Mouse (Mus musculus) bone marrow macrophage, adult 2 months (primary cell): Measurements from ENCODE around the gene Plbd2. TPM values are rescaled to one million over a fixed set of nuclear protein-coding genes. Genes with fewer than 3 reads are reported as not detected.

Source experiments
- H3K27ac ChIP-seq: 2 replicates; pipeline ENCODE4 v1.5.1; 2012; ENCODE audit warnings: low read depth, low read length; ENCODE audit not compliant: insufficient read depth
- H3K4me1 ChIP-seq: 2 replicates; pipeline ENCODE4 v1.6.1; 2012; ENCODE audit warnings: low read length; ENCODE audit not compliant: control insufficient read depth, insufficient read depth
- H3K4me3 ChIP-seq: 2 replicates; pipeline ENCODE4 v1.5.1; 2012; ENCODE audit warnings: mild to moderate bottlenecking, low read length, moderate library complexity; ENCODE audit not compliant: insufficient read depth
- CTCF ChIP-seq: IDR thresholded peaks from 2 replicates; pipeline ENCODE4 v1.5.1; 2012; ENCODE audit warnings: low read depth, mild to moderate bottlenecking, low read length, moderate library complexity
- POLR2A ChIP-seq: IDR thresholded peaks from 2 replicates; pipeline ENCODE4 v1.6.1; 2012; ENCODE audit warnings: mild to moderate bottlenecking, low read depth, low read length, borderline replicate concordance
- polyA plus RNA-seq: library from polyadenylated mRNA; stranded (reverse); fragments of >200 nt; gene quantifications from 2 replicates; pipeline ENCODE4 v1.2.4, GENCODE M21; 2012; ENCODE audit not compliant: missing spikeins, insufficient read depth, insufficient read length

Plbd2 gene
- polyA plus RNA-seq, 1 experiment: 55.1 TPM

DNA sequence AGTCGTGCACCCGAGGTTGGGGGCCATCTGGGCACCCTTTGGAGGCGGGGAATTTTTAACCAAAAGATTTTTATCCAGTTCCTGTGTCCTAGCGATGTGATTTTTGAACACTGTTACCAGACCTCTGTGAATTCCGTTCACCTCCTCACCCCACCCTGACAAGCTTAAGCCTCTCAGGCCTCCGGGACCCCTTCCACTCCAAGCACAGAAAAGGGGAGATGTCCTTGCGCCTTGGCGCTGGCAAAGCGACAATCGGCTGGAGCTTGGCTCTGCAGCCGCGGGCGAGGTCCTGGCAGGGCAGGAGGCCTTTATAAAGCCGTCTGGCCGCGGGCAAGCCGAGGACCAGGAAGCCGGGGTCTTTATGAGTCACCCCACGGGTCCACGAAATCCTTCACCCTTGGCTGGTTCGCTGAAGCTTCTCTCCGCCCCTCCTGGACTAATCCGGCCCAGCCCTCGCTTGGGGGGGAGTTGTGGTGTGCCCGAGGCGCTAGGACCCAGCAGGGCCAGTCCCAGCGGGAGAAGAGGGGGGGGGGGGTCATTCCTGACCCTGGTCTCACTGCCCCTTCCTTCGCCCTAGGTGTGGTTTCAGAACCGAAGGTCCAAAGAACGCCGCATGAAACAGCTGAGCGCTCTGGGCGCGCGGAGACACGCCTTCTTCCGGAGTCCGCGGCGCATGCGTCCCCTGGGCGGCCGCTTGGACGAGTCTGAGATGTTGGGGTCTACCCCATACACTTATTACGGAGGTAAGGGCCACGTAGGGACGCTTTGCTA, 67.5 kb downstream of the Plbd2 start:
- H3K27ac ChIP-seq: no peak overlapping the region
- no peaks in the 10 kb centered on the region for H3K4me1 ChIP-seq
- peak overlapping the region; percentile 34 for H3K4me3 ChIP-seq
- TF ChIP-seq POLR2A: no peak
- no peak for TF ChIP-seq CTCF

DNA sequence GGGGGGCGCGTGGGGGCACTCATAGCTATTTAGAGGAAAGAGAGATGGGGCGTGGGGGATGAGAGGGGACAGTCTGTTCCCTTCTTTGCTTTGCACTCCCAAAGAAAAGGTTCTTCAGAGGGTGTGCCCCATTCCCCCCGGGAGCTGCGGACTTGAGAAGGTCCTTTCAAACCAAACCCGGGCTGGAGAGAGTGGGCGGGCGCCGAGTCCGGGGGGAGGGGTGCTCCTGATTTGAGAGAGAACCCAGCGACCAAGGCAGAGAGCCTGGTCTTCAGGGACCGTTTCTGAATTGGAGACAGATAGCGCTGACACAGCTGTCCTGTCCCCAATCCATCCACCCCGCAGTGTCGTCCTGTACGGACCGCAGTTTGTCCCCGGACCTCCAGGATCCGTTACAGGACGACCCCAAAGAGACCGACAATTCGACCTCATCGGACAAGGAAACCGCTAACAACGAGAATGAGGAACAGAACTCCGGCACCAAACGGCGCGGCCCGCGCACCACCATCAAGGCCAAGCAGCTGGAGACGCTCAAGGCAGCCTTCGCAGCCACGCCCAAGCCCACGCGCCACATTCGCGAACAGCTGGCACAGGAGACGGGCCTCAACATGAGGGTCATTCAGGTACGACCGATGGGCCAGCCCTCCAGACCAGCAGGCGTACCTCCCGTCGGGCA, 68.3 kb downstream of the Plbd2 start:
- H3K27ac ChIP-seq: no peak overlapping the region
- H3K4me1 ChIP-seq: no peaks in the 10 kb centered on the region
- no peak overlapping the region for H3K4me3 ChIP-seq
- no peak for TF ChIP-seq CTCF
- no peak for TF ChIP-seq POLR2A

DNA sequence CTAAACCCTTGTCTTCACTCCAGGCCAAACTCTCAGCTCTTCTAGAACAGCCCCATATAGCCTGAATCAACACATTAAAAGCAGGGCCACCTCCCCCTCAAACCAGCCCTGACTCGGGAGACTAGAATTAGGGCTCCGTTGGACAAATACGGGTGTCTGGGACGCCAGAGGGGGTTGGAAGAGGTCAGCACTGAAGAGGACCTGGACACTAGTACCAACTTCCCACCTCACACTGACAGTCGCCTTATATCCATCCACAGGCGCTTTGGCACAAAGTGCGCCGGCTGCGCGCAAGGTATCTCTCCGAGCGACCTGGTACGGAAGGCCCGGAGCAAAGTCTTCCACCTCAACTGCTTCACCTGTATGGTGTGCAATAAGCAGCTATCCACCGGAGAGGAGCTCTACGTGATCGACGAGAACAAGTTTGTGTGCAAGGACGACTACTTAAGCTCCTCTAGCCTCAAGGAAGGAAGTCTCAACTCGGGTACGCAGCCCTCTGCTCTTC, 69.1 kb downstream of the Plbd2 start:
- no peak for TF ChIP-seq POLR2A
- no peak for TF ChIP-seq CTCF
- H3K4me1 ChIP-seq: no peaks in the 10 kb centered on the region
- no peak overlapping the region for H3K4me3 ChIP-seq
- H3K27ac ChIP-seq: no peak overlapping the region

Other genes starting within 250 kb of the Plbd2 start
- gene Lhx5, start 71.9 kb downstream of the Plbd2 start, polyA plus RNA-seq: not detected in 2 replicates
- gene Sdsl, start 30.8 kb downstream of the Plbd2 start, polyA plus RNA-seq: not detected in 2 replicates
- gene Sds, start 27.1 kb downstream of the Plbd2 start, polyA plus RNA-seq: not detected in 2 replicates
- 73.1 and 79.4 TPM in 2 replicates for gene Slc8b1, start 7.5 kb upstream of the Plbd2 start, polyA plus RNA-seq
- 104 and 121 TPM in 2 replicates for gene Tpcn1, start 85.0 kb upstream of the Plbd2 start, polyA plus RNA-seq
- 1.2 TPM in 1 of 2 replicates, not detected in the other for gene Iqcd, start 85.4 kb upstream of the Plbd2 start, polyA plus RNA-seq
- 3.8 and 4.0 TPM in 2 replicates for gene Rita1, start 109.0 kb upstream of the Plbd2 start, polyA plus RNA-seq
- 20.3 and 20.4 TPM in 2 replicates for gene Ddx54, start 109.1 kb upstream of the Plbd2 start, polyA plus RNA-seq
- not detected in 2 replicates for gene Cfap73, start 130.6 kb upstream of the Plbd2 start, polyA plus RNA-seq
- 0.65 TPM in 1 of 2 replicates, not detected in the other for gene Rasal1, start 145.2 kb upstream of the Plbd2 start, polyA plus RNA-seq
- not detected in 2 replicates for gene Dtx1, start 208.3 kb upstream of the Plbd2 start, polyA plus RNA-seq
- gene Oas2, start 246.2 kb upstream of the Plbd2 start, polyA plus RNA-seq: 132 and 142 TPM in 2 replicates